Mouse (Mus musculus) bone marrow, adult 2 months (tissue): Measurements from ENCODE around the gene Cox6b1. TPM values are rescaled to one million over a fixed set of nuclear protein-coding genes. Genes with fewer than 3 reads are reported as not detected.

Experiments used
- H3K27ac ChIP-seq: fragments of 200-500 bp; 2 replicates; pipeline ENCODE4 v1.5.1; 2012; ENCODE audit warnings: low read depth, mild to moderate bottlenecking, control low read depth, inconsistent platforms, low read length; ENCODE audit not compliant: control insufficient read depth, poor library complexity, insufficient read depth
- H3K4me1 ChIP-seq: fragments of 200-500 bp; 2 replicates; pipeline ENCODE4 v1.6.1; 2011; ENCODE audit warnings: low read length; ENCODE audit not compliant: control insufficient read depth, insufficient read depth
- H3K4me3 ChIP-seq: fragments of 200-500 bp; replicated peaks from 2 replicates; pipeline ENCODE3; 2011; ENCODE audit warnings: mild to moderate bottlenecking, low read depth, low read length, control low read depth; ENCODE audit not compliant: control insufficient read depth
- CTCF ChIP-seq: fragments of 200-500 bp; IDR thresholded peaks from 2 replicates; pipeline ENCODE4 v1.5.1; 2011; ENCODE audit warnings: low read length, control low read depth; ENCODE audit not compliant: control insufficient read depth, insufficient read depth
- POLR2A ChIP-seq: fragments of 200-500 bp; IDR thresholded peaks from 2 replicates; pipeline ENCODE4 v1.6.1; 2011; ENCODE audit warnings: low read depth, mild to moderate bottlenecking, control low read depth, low read length, borderline replicate concordance; ENCODE audit not compliant: control insufficient read depth
- WGBS: fragments of 180-500 bp; shearing (Covaris S2); methylation state at CpG from one replicate; pipeline ENCODE4 v1.1.7; 2018; 5-methylcytosine and 5-hydroxymethylcytosine counted together
- polyA plus RNA-seq: library from polyadenylated mRNA; stranded (reverse); fragments of >200 nt; gene quantifications from 2 replicates; pipeline ENCODE4 v1.2.4, GENCODE M21; 2011; ENCODE audit warnings: low replicate concordance; ENCODE audit not compliant: missing spikeins, insufficient read depth, insufficient read length

Gene Cox6b1
- polyA plus RNA-seq, 1 experiment: 613 TPM

DNA sequence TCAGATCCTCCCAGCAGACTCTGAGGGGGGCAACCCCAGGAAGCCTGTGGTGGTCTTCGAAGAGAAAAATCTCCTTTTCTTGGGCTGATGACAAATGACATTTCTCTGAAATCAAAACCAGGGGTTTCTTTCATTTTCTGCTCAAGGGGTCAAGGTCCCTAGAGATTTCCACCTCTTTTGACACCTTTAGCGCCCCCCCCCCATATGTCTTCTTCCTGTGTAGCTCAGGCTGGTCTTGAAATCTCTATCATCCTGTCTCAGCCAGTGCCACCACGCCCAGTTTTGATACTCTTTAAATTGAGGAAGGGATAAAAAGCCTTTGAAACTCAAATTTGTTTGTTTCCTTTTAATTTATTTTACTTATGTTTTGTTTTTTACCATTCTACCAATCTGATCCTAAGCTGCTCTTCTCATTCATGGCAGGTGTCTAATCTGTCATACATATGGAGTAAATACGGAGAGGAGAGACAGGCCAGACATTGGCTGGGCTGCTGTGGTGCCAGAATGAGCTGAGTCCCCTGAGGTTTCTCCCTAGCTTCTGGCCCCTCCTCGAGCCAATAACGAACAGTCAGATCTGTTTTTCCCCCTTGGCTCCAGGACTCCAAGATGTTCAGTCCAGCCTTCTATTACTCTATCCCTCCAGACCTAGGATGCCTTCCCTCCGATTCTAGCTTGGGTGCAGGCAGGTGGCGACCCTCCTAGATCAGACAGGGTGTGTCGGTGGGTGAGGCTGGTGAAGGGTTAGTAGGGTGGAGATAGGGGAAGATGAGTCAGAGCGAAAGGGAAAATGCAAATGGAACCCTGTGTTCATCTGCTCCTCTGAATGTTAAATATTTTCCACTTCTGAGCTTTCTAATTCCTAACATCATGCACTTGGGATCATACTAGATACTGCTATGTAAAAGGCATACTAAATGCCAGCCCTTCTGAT lies 32.1 kb downstream of the Cox6b1 start:
- TF ChIP-seq POLR2A: no peak
- no peak for TF ChIP-seq CTCF
- H3K4me3 ChIP-seq: no peak overlapping the region
- 64% methylated on average over 10 of the region's 10 CpGs for WGBS
- H3K27ac ChIP-seq: no peak overlapping the region
- H3K4me1 ChIP-seq: peaks cover 3% of the 10 kb centered on the region; the same call in 1 of the 2 replicates

DNA sequence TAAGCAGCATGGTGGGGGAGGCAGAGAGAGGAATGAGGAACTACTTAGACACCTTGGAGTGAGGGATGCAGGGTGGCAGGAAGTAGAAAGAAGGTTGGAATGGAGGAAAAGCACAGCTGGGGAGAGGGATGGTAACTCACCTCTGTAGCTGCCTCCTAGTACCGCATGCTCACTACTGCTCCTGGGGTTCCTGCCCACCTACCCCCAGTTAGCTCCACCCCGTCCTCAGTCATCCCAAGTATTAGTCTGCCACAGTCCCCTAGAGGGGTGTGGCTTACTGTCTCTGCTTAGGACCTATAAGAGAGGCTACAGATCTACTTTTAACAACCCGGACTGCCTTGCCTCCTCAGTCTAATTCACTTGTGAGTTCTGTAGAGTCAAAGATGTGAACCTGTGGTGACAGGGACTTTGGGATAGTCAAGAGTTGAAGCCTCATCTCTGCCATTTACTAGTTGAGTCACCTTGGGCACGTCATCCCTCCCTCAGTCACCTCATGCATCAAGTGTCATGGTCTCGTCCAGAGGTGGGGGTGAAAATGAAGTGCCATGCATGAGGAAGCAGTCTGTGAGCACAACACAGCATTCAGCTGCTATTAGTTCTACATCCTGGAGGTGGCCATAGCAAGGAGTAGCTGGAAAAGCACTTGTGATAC lies 33.1 kb downstream of the Cox6b1 start:
- 50% methylated on average over 5 of the region's 5 CpGs for WGBS
- H3K4me3 ChIP-seq: no peak overlapping the region
- no peak overlapping the region; the same call in 1 of the 2 replicates for H3K27ac ChIP-seq
- no peak for TF ChIP-seq POLR2A
- TF ChIP-seq CTCF: no peak
- H3K4me1 ChIP-seq: peaks cover 3% of the 10 kb centered on the region; the same call in 1 of the 2 replicates

DNA sequence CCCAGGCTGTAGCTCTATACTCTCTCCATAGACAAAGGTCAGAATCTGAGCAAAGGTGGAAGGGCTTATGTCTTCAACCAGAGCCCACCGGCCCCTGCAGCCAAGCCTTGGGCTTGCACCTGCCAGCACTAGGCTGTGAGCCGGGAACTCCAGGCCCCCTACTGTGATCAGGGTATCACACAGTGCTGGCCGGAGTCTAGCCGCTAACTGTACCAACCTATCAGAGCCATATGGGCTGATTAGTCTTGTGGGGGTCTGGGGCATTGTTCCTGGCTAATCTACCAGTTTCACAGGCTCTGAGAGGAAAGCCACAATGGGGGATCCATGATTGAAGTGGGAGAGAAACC lies 34.4 kb downstream of the Cox6b1 start:
- TF ChIP-seq POLR2A (no peak), CTCF (no peak)
- WGBS: 90% methylated on average over 4 of the region's 4 CpGs
- no peak overlapping the region for H3K27ac ChIP-seq
- peaks cover 3% of the 10 kb centered on the region; the same call in 1 of the 2 replicates for H3K4me1 ChIP-seq
- no peak overlapping the region for H3K4me3 ChIP-seq

DNA sequence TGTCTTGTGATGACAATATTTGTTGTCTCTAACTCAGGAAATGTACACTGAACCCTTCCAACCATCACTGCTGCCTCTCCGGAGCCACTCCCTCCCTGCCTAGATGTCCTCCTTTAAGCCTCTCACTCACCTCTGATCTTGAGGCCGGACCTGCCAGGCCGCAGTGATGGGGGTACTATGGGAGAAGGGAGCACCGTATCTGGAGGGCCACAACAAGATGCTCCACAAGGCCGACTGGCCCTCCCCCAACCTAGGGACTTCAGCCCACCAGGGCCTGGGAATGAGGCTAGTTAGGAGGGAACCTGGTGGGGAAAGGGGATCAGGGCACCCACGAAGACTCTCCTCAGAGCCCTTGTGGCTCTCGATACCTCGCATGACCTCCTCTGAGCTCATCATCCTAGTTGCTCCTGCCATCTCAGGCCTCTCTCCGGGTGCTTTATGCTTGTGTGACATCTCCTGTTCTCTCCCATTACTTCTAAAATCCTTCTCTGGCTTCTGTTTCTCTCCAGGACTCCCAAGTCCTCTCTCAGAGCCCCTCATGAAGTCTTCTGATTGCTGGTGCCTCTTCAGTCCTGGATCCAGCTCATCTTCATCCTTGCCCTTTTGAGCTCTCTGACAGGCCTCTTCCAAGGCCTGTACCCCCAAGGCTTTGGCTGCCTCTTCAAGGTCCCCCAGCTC lies 34.9 kb downstream of the Cox6b1 start:
- TF ChIP-seq CTCF: no peak
- TF ChIP-seq POLR2A: no peak
- 92% methylated on average over 9 of the region's 9 CpGs for WGBS
- no peak overlapping the region for H3K4me3 ChIP-seq
- H3K27ac ChIP-seq: no peak overlapping the region
- H3K4me1 ChIP-seq: peaks cover 3% of the 10 kb centered on the region; the same call in 1 of the 2 replicates

DNA sequence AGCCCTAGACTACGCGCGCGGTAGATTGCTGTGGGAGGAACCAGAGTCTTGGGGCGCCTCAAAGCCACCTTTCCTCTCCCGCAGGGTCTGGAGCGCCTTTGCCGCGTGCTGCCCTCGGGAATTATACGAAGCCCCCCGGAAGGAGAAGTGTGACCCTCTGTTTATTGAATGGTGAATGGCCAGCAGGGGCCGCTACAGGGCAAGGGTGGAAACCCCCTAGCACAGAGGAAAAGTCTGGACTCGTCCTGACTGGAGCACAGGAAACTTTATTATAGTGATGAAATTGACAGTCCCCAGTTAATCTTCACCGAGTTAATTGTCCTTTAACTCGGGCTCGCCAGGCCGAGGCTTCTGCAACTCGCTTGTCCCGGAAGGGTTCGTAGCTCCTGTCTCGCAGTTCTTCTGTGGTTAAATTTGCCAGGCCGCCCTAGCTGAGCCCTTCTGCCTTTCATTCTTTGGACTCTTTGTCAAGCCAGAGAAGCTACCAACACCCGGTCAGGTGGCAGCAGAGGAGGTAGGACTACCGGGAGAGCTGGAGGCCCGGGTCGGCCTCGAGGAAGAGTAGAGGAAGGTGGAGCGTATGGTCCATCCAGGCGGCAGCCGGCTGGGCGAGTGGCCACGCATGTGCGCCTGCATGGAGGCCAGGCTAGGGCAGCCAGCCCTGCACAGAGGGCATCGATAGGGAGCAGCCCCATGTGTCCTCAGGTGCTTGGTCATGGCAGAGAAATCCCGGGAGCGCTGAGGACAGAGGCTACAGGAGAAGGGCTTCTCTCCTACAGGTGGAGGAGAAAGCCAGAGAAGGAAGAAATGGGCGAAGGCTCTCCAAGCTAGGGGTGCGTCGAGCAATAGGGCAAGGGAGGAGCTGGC lies 36.3 kb downstream of the Cox6b1 start:
- peaks cover 3% of the 10 kb centered on the region; the same call in 1 of the 2 replicates for H3K4me1 ChIP-seq
- peak overlapping the region; percentile 38 for H3K27ac ChIP-seq
- H3K4me3 ChIP-seq: peak overlapping the region; percentile 70
- WGBS: 28% methylated on average over 40 of the region's 40 CpGs
- peak; percentile 84 for TF ChIP-seq CTCF
- no peak for TF ChIP-seq POLR2A

DNA sequence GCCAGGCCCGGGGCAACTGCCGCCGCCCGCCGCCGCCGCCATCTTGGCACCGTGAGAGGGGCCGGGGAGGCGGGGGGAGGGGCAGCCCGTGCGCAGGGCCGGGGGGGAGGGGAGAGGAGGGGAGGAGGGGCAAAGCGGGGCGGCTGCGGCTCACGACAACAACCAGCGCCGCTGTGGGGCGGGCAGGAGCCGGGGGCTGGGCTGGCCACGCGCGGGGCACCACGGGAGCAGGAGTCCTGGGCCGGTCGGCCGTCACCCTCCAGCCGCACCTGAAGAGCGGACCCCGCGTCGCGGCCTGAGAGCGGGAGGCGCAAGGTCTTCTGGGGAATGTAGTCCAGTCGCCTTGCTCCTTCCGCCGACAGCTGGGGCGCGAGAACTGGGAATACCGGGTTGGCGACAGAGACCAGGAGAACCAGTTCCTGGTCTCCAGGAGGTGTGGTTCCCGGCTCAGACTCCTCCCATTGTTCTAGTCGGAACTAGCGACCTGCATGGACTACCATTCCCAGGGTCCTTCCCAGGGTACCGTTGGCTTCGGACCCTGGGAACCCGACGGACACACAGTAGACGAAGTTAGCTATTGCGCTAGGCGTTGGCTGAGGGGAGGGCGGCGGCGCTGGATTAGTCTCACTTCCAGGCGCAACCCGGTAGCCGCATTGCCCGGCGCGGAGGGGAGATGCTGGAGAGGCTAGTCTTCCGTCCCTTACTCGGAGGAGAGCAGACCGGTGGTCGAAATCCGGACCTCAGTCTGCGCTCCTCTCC lies 37.1 kb downstream of the Cox6b1 start, which contains the start of gene Kmt2b:
Gene Kmt2b, minus strand, starts transcription at position 51 of the 759 bp plus-strand sequence.
- Histone ChIP-seq H3K4me1 (peaks cover 1% of the 10 kb centered on the region; the same call in 1 of the 2 replicates), H3K4me3 (peak within 1 kb of the TSS; percentile 96), H3K27ac (peak within 1 kb of the TSS; percentile 90)
- WGBS: under 1% methylated on average over 63 of the region's 68 CpGs
- TF ChIP-seq CTCF: no peak; the same call in 1 of the 2 replicates
- peak; percentile 42; the same call in 1 of the 2 replicates for TF ChIP-seq POLR2A
